Mouse (Mus musculus) limb, embryonic 12.5 days (tissue): ENCODE data around the gene Ugt2b5. TPM values are rescaled to one million over a fixed set of nuclear protein-coding genes. Genes with fewer than 3 reads are reported as not detected.

Source experiments
- polyA plus RNA-seq: library from polyadenylated mRNA; unstranded; fragments of >200 nt; fragmentation: Nextera tagmentation; extraction: Ambion mirVana; gene quantifications from 2 replicates; pipeline ENCODE4 v1.2.1, GENCODE M21; 2016

Ugt2b5 gene
- polyA plus RNA-seq, 1 experiment from 2014 or later = not detected

Other genes with a start within 250 kb of the Ugt2b5 start
- gene Ugt2b34, start 233.4 kb downstream of the Ugt2b5 start, polyA plus RNA-seq = not detected in 2 replicates
- not detected in 2 replicates for gene Ugt2b1, start 213.8 kb downstream of the Ugt2b5 start, polyA plus RNA-seq
- not detected in 2 replicates for gene Ugt2b35, start 139.5 kb downstream of the Ugt2b5 start, polyA plus RNA-seq
- gene Ugt2b36, start 47.8 kb downstream of the Ugt2b5 start, polyA plus RNA-seq = not detected in 2 replicates
- gene Ugt2b37, start 114.5 kb upstream of the Ugt2b5 start, polyA plus RNA-seq = not detected in 2 replicates
- not detected in 2 replicates for gene Ugt2a3, start 196.9 kb upstream of the Ugt2b5 start, polyA plus RNA-seq